Comparison of ENCODE assay signal across 26 mouse cellular contexts in the genomic region with DNA sequence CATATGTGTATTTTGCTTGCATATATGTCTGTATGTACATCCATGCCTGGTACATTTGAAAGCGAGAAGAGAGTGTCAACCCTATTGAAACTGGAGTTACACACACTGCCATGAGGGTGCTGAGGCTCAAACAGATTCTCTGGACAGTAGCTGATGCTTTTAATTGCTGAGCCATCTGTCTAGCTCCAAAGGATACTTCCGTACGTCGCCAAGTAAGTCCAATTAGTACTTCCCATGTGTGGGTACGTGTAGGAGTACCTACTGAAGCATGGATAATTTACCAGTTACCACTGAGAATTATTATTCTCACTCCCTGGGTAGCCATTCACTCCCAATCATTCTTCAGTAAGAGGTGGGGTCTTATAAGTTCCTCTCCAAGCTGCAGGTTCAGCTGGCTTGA. TPM values are rescaled to one million over a fixed set of nuclear protein-coding genes. Genes with fewer than 3 reads are reported as not detected.
A peak's percentile ranks its signal among the peaks of the same experiment; 100 is the strongest.
DNase-seq lines count a peak whose midpoint lies in the region; ATAC-seq and TF ChIP-seq lines count a peak whose summit lies in the region.
"Had no signal": no experiment of that assay in that cellular context is flagged by ENCODE, and none has a peak within 500 bp of the region (broad histone marks: within the 10 kb centered on the region; RNA-seq: fewer than 3 reads in every experiment).

No protein-coding gene starts in this region.

- no peak overlapping the region for H3K4me3 ChIP-seq in layer of hippocampus, adult 2 months
- no peak overlapping the region for H3K4me3 ChIP-seq in embryonic facial prominence, embryonic 14.5 days (ENCODE audit: low read depth, low read length)
- no peak overlapping the region for H3K4me3 ChIP-seq in forebrain, embryonic 16.5 days (replicated peaks; ENCODE audit: low read length)
- H3K4me3 ChIP-seq: heart, embryonic 13.5 days; limb, embryonic 10.5 days; liver, embryonic 15.5 days; megakaryocyte, embryonic 14.5 days; neural tube, embryonic 12.5 days had no signal

- H3K9ac ChIP-seq in embryonic facial prominence, embryonic 14.5 days (ENCODE audit: low read depth, low read length) = no peak overlapping the region
- H3K9ac ChIP-seq in forebrain, embryonic 16.5 days (replicated peaks; ENCODE audit: low read depth, low read length) = no peak overlapping the region
- H3K9ac ChIP-seq: heart, embryonic 13.5 days; liver, embryonic 15.5 days; neural tube, embryonic 12.5 days had no signal

- H3K27ac ChIP-seq in layer of hippocampus, adult 2 months = peak overlapping the region; percentile 43; the same call in 1 of the 2 replicates
- H3K27ac ChIP-seq in embryonic facial prominence, embryonic 14.5 days (replicated peaks; ENCODE audit: low read depth, low read length) = peak overlapping the region; percentile 61; the same call in 1 of the 2 replicates
- H3K27ac ChIP-seq in forebrain, embryonic 16.5 days (ENCODE audit: low read length) = no peak overlapping the region
- H3K27ac ChIP-seq: heart, embryonic 13.5 days; liver, embryonic 15.5 days; neural tube, embryonic 12.5 days had no signal

- no peak for ATAC-seq in embryonic facial prominence, embryonic 14.5 days (ENCODE audit: low read depth)
- peak; percentile 74 for ATAC-seq in forebrain, embryonic 16.5 days

- DNase-seq in layer of hippocampus, adult 2 months (ENCODE audit: low spot score in 2 of 2) = no peak
- DNase-seq in layer of hippocampus, postnatal 10 days (ENCODE audit: low spot score in 2 of 2) = no peak
- DNase-seq in brain, adult 2 months (ENCODE audit: low read depth, low spot score) = peak; percentile 53
- DNase-seq in embryonic facial prominence, embryonic 14.5 days (ENCODE audit: low spot score) = no peak
- DNase-seq in cerebellum, adult 11-12 months = no peak
- no peak for DNase-seq in urinary bladder, adult 18-20 months (ENCODE audit: low spot score in 2 of 2)
- DNase-seq: adrenal gland, postnatal 10 days; B cell, adult 2 months; cerebellum, adult 9-11 months; gastrocnemius, postnatal 25 days; heart, adult 18-20 months; heart, postnatal 14 days; kidney, adult 18-20 months; kidney, postnatal 4 days; layer of hippocampus, adult 9-11 months; liver; midbrain, embryonic 14.5 days; thymus, postnatal 25 days had no signal

- 0 out of 2 replicates have a peak, but pooled peaks cover 15% of the 10 kb centered on the region for H3K36me3 ChIP-seq in embryonic facial prominence, embryonic 14.5 days (ENCODE audit: control insufficient read depth, insufficient read depth, low read length)
- no peaks in the 10 kb centered on the region for H3K36me3 ChIP-seq in forebrain, embryonic 16.5 days (ENCODE audit: control insufficient read depth, insufficient read depth)
- H3K36me3 ChIP-seq: G1E; liver, embryonic 15.5 days; neural tube, embryonic 12.5 days had no signal

- no peak overlapping the region for H3K4me2 ChIP-seq in embryonic facial prominence, embryonic 14.5 days (ENCODE audit: low read depth, low read length)
- no peak overlapping the region for H3K4me2 ChIP-seq in forebrain, embryonic 16.5 days (ENCODE audit: low read length)
- H3K4me2 ChIP-seq: heart, embryonic 13.5 days; liver, embryonic 15.5 days; neural tube, embryonic 12.5 days had no signal

- H3K4me1 ChIP-seq in embryonic facial prominence, embryonic 14.5 days (ENCODE audit: control insufficient read depth, insufficient read depth, low read length) = peaks cover 15% of the 10 kb centered on the region
- H3K4me1 ChIP-seq in forebrain, embryonic 16.5 days (replicated peaks; ENCODE audit: control insufficient read depth, insufficient read depth, low read length) = peaks cover 3% of the 10 kb centered on the region; the same call in 1 of the 2 replicates
- H3K4me1 ChIP-seq: liver, embryonic 15.5 days; megakaryocyte, embryonic 14.5 days; neural tube, embryonic 12.5 days had no signal

- no peaks in the 10 kb centered on the region for H3K27me3 ChIP-seq in embryonic facial prominence, embryonic 14.5 days (replicated peaks; ENCODE audit: control insufficient read depth, insufficient read depth, low read length)
- H3K27me3 ChIP-seq in forebrain, embryonic 16.5 days (replicated peaks; ENCODE audit: control insufficient read depth, insufficient read depth, low read length) = no peaks in the 10 kb centered on the region
- H3K27me3 ChIP-seq: liver, embryonic 15.5 days; neural tube, embryonic 12.5 days had no signal

- 79% methylated on average over 5 of the region's 5 CpGs for WGBS in embryonic facial prominence, embryonic 14.5 days
- 25% methylated on average over 5 of the region's 5 CpGs for WGBS in forebrain, embryonic 16.5 days

- no peaks in the 10 kb centered on the region for H3K9me3 ChIP-seq in embryonic facial prominence, embryonic 14.5 days (ENCODE audit: control insufficient read depth, low read length)
- H3K9me3 ChIP-seq in forebrain, embryonic 16.5 days (ENCODE audit: control insufficient read depth, low read length) = no peaks in the 10 kb centered on the region
- H3K9me3 ChIP-seq: G1E; heart, embryonic 13.5 days; limb, embryonic 10.5 days; liver, embryonic 15.5 days; neural tube, embryonic 12.5 days had no signal

- no peak for TF ChIP-seq CTCF in layer of hippocampus, adult 2 months (conservative IDR thresholded peaks at IDR 0.05)

RNA-seq across cellular contexts. Expression of a gene that starts 19.7 kb away (rescaled TPM):
- 10 to 100 TPM; 27.3 to 32.7 TPM for total RNA-seq in layer of hippocampus, adult 2 months (2021)
- 10 to 100 TPM; 25.8 to 33.4 TPM for total RNA-seq in layer of hippocampus, postnatal 10 days (2021)
- 11.2 and 12.5 TPM in 2 replicates for polyA plus RNA-seq in embryonic facial prominence, embryonic 14.5 days (2014; fragmentation: Nextera tagmentation; extraction: Ambion mirVana)
- polyA plus RNA-seq in forebrain, embryonic 16.5 days (2015; fragmentation: Nextera tagmentation; extraction: Ambion mirVana) = 2.0 and 3.7 TPM in 2 replicates
- total RNA-seq: CH12.LX had no signal
- polyA plus RNA-seq: G1E had no signal
